Mouse (Mus musculus) embryonic fibroblast, embryonic 13.5 days (primary cell): ENCODE results near the gene Coil. TPM values are rescaled to one million over a fixed set of nuclear protein-coding genes. Genes with fewer than 3 reads are reported as not detected.
A peak's percentile ranks its signal among the peaks of the same experiment; 100 is the strongest.

ENCODE experiments used
- H3K27ac ChIP-seq: 2 replicates; pipeline ENCODE4 v1.5.1; 2012; ENCODE audit warnings: low read length, control low read depth, inconsistent platforms; ENCODE audit not compliant: insufficient read depth
- H3K4me1 ChIP-seq: 2 replicates; pipeline ENCODE4 v1.6.1; 2011; ENCODE audit warnings: low read length; ENCODE audit not compliant: control insufficient read depth, insufficient read depth
- H3K4me3 ChIP-seq: 2 replicates; pipeline ENCODE4 v1.5.1; 2011; ENCODE audit warnings: mild to moderate bottlenecking, control low read depth, low read length; ENCODE audit not compliant: insufficient read depth
- CTCF ChIP-seq: IDR thresholded peaks from 2 replicates; pipeline ENCODE4 v1.5.1; 2011; ENCODE audit warnings: mild to moderate bottlenecking, control low read depth, low read length, moderate library complexity, borderline replicate concordance; ENCODE audit not compliant: insufficient read depth
- POLR2A ChIP-seq: IDR thresholded peaks from 2 replicates; pipeline ENCODE4 v1.6.1; 2011; ENCODE audit warnings: low read depth, mild to moderate bottlenecking, control low read depth, low read length, moderate library complexity
- polyA plus RNA-seq: library from polyadenylated mRNA; stranded (reverse); fragments of >200 nt; gene quantifications from 2 replicates; pipeline ENCODE4 v1.2.4, GENCODE M21; 2011; ENCODE audit warnings: low read depth; ENCODE audit not compliant: missing spikeins, insufficient read length

Coil gene
- polyA plus RNA-seq, 1 experiment, result 8.9 TPM

DNA sequence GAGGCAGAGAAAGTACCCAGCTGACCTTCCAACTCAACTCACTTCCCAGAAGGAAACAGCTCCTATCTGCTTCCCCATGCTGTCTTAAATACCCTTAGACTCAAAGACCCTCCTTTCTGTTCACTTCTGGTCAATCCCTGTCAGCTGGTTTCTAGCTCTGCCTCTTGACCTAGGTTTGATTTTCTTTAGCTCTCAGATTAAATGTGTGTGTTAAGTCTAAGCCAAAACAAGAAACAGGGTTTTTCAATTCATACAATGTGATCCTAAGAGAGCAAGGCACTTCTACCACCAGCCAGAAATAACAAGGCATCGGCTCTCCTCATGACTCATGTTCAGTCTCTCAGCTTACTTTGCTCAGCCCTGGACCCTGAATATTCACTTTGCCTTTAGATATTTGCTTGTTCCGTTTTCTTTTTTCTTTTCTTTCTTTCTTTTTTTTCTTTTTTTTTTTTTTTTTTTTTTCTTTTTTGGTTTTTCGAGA lies 3.1 kb upstream of the Coil start, which contains the start of gene Elobl:
Elobl (minus strand) TSS at position 51 of the 481 bp plus-strand sequence.
- H3K4me1 ChIP-seq, result no peaks in the 10 kb centered on the region
- H3K4me3 ChIP-seq, result no peak within 1 kb of the TSS
- no peak for TF ChIP-seq CTCF
- no peak for TF ChIP-seq POLR2A
- H3K27ac ChIP-seq, result peak within 1 kb of the TSS; percentile 37; the same call in 1 of the 2 replicates

GRCm38 (mm10) chr11:88973776-88974701 lies 4.0 kb downstream of the Coil start:
- TF ChIP-seq POLR2A, result peak; percentile 77
- TF ChIP-seq CTCF, result peak; percentile 62
- 0 out of 2 replicates have a peak overlapping the region, but pooled peaks have one; percentile 51 for H3K27ac ChIP-seq
- no peaks in the 10 kb centered on the region for H3K4me1 ChIP-seq
- peak overlapping the region; percentile 67 for H3K4me3 ChIP-seq

GRCm38 (mm10) chr11:88976320-88976719 lies 6.3 kb downstream of the Coil start:
- no peak overlapping the region for H3K27ac ChIP-seq
- no peak overlapping the region for H3K4me3 ChIP-seq
- H3K4me1 ChIP-seq, result no peaks in the 10 kb centered on the region
- no peak for TF ChIP-seq POLR2A
- no peak for TF ChIP-seq CTCF

GRCm38 (mm10) chr11:88977188-88977587 lies 7.1 kb downstream of the Coil start:
- Histone ChIP-seq H3K27ac (no peak overlapping the region), H3K4me3 (no peak overlapping the region), H3K4me1 (no peaks in the 10 kb centered on the region)
- TF ChIP-seq POLR2A (no peak), CTCF (no peak)

DNA sequence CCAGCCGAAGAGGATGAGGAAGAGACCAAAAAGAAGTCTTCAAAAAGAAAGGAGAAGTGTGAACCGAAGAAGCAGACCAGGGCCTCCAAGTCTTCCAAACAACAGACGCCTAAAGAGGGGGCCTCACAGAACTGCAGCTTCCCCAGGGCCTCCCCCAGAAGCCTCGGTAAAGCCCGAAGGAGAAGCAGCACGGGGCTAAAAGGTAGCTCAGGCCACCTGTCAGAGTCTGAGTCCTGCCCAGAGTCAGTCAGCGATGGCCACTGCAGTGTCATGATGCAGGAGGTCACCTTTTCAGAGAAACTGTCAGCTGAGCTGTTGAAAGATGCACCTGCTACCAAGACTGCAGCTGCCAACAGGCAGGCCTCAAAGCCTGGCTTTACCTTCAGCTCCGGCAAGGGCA lies 11.3 kb downstream of the Coil start:
- Histone ChIP-seq H3K4me3 (no peak overlapping the region), H3K27ac (no peak overlapping the region), H3K4me1 (no peaks in the 10 kb centered on the region)
- TF ChIP-seq POLR2A (no peak), CTCF (no peak)

- Histone ChIP-seq H3K4me1 (no peaks in the 10 kb centered on the region), H3K4me3 (no peak overlapping the region), H3K27ac (no peak overlapping the region)
- TF ChIP-seq POLR2A (no peak), CTCF (no peak)
These were observed 16.6 kb downstream of the Coil start for GRCm38 (mm10) chr11:88986616-88987015.

GRCm38 (mm10) chr11:88988956-88989355 lies 18.9 kb downstream of the Coil start:
- Histone ChIP-seq H3K27ac (no peak overlapping the region), H3K4me1 (no peaks in the 10 kb centered on the region), H3K4me3 (no peak overlapping the region)
- TF ChIP-seq CTCF (no peak), POLR2A (no peak)

- TF ChIP-seq POLR2A (no peak), CTCF (no peak)
- Histone ChIP-seq H3K4me3 (no peak overlapping the region), H3K27ac (no peak overlapping the region), H3K4me1 (no peaks in the 10 kb centered on the region)
These were observed 19.5 kb downstream of the Coil start for GRCm38 (mm10) chr11:88989530-88989929.

- Histone ChIP-seq H3K4me1 (peaks cover 5% of the 10 kb centered on the region), H3K4me3 (no peak overlapping the region), H3K27ac (no peak overlapping the region)
- TF ChIP-seq CTCF (no peak), POLR2A (no peak)
These were observed 23.1 kb downstream of the Coil start for GRCm38 (mm10) chr11:88993186-88993585.

- Histone ChIP-seq H3K4me1 (peaks cover 5% of the 10 kb centered on the region), H3K27ac (no peak overlapping the region), H3K4me3 (no peak overlapping the region)
- 0 out of 2 replicates have a peak, but pooled peaks have one; percentile 14 for TF ChIP-seq CTCF
- TF ChIP-seq POLR2A, result no peak
These were observed 23.6 kb downstream of the Coil start for GRCm38 (mm10) chr11:88993625-88994024.
